Mouse (Mus musculus): ENCODE measurements at regions not wholly inside any gene's neighbourhood (a gene's known extent, or its start where the extent isn't known, plus 50 kb on each side); places are given as distances from the start of the nearest gene placed in this dataset.

DNA sequence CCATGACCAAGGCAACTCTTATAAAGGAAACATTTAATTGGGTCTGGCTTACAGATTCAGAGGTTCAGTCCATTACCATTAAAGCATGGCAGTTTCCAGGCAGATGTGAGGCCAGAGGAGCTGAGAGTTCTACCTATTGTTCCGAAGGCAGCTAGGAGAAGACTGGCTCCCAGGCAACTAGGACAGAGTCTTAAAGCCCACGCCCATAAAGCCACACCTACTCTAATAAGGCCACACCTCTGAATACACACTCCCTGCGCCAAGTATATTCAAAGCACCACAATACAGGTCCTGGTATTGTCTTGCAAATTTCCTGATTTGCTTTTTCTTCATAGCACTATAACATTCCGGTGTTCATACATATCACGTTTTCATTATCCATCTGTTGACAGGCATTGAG, 194.8 kb upstream of the Auts2 start:
- DNase-seq: no peak

DNA sequence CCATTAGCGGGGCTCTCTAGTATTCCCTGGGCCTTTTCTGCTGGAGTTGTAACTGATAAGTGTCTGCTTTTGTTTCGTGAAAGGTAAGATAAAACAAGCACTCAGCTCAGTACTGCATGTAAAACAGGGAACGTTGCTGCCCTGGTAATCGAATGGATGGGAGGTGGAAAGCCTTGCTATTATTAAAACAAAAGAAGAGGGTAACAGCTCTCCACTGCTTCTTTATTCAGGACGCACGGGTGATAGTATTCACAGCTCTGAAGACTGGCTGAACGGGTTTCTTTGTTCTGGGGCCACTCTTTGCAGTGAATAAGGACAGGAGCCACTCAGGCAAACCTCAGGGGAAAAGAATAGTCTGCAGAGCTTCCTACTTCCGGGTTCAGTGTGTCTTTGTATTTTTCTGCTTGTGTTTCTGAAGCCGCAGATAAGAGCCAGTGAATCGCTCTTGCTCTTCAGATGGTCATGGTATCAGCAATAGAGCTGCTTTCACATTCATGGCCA, 185.6 kb upstream of the Auts2 start:
- DNase-seq: no peak

DNA sequence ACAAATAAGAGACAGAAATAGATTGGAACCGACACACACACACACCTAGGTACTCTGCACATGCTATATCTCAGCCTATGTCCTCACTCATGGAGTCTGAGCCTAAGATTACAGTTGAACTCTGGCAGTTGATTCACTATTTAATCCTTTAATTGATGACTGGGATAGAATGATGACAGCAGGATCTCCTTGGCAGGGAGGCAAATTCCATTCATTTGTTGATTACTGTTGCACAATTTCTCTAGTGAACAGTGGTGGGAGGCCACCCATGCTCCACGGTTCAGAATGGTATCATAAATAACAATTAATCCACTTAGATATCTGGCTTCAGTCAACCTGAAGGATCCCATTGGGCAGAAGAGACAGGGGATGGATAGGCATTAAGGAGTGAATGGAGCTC, 181.3 kb upstream of the Auts2 start:
- DNase-seq: no peak

DNA sequence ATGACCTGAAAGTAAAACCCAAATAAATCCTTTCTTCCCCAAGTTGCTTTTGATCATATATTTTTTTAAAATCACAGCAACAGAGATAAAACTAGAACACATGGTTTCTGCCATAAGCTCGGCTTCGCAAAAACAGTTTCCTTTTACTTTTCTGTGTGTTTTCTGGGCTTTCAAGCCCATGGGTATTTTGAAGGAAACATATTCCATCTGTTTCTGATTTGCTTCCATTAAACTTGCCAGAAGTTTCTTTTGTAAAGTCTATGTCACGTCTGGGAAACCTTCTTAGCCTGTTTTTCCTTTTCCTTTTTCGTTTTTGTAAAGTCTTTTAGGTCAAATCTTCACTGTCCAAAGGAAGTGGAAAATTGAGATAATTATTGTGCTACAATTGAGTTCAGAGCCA, 167.2 kb upstream of the Auts2 start:
- no peak for DNase-seq

DNA sequence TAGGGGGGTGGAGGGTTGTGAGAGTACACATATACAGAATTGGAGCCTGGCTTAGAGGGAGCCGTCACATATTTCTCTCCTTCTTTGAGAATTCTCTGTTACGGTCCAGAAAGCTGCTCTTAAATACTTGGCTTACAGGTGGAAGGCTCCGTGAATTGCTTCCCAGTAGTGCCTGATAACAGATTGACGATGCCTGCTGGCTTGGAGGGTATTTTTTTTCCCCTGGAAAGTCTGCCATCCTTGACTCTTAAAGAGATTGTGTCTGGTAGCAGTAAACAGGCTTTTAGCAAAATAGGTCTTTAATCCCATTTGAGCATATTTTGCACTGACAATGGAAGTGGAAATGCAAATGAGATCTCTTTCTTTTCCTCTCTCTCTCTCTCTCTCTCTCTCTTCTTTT, 164.4 kb upstream of the Auts2 start:
- no peak for DNase-seq

DNA sequence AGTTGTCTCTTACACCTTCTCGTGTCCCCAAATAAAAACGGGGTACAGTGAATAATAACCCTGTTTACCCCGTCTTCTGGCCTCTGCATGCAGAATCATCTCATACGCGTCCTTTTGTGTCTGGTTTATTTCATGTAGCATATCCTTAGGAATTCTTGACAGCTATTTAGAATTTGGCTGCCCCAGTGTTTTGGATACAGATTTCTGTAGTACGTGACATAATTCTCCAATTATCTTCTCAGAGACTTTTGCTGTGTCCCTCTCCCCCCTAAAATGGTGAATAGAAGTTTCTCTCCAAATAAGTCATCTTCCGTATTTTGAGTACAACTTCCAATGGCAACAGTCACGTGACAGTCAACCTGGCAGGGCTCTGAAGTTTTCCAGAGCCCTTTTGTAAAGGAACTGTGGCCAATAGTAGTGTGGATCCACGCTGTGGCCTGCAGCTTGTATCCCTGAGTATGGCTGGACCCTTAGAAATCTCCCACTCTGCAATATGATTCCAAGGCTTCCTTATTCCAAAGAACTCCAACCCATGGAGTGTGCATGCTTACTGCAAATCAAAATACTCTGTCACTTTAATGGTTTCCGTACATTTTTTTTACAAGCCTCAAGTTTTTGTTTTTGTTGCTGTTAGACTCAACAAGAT, 160.4 kb upstream of the Auts2 start:
- DNase-seq: no peak

DNA sequence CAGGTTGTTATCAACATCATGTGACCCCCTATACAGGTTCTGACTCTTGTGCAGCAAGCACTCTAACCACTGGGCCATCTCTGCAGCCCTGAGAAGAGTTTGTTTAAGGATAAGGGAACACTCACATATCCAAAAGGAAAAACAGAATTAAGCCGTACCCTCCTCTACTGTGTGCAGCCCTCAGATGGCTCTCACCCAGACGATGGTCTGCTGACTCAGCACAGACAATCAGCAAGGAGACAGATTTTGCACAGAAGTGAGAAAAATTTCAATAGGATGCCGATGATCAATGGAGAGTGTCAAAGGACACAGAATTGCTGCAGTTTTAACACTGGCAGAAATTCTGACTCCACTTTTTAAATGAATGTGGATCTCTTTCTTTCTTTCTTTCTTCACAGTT, 159.4 kb upstream of the Auts2 start:
- DNase-seq: no peak

DNA sequence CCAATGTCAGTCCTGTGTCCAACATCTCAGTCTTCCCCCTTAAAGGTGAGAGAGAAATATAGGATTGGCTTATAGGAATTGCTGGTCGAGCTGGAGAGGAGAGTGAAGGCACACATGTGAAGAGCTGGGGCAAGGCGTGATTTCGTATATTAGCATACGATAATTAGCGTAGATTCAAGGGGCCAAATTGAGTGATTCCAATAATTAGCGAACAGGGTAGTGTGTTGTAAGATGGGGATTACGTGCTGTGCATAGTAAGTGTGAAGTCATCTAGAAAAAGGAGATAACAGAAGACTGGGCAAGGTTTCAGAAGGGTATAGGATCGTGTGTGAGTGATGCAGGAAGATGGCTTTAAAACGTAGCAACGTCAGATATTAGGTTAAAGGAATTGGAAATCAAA, 147.6 kb upstream of the Auts2 start:
- DNase-seq: no peak

DNA sequence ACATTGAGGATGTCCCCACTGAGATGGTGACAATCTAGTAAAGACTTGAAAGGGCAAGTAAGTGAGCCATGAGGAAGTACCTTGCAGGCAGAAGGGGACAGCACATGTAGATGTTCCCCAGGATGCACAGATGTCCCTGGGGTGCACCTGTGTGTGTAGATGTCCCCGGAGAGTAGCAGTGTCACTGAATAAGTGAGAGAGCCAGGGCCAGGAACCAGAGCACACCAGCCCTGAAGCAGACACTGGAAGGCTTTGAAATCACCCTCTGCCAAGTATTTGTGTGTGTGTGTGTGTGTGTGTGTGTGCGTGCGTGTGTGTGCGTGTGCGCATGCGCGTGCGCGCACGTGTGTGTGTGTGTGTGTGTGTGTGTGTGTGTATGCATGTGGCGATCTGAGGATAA, 132.1 kb upstream of the Auts2 start:
- no peak for DNase-seq

DNA sequence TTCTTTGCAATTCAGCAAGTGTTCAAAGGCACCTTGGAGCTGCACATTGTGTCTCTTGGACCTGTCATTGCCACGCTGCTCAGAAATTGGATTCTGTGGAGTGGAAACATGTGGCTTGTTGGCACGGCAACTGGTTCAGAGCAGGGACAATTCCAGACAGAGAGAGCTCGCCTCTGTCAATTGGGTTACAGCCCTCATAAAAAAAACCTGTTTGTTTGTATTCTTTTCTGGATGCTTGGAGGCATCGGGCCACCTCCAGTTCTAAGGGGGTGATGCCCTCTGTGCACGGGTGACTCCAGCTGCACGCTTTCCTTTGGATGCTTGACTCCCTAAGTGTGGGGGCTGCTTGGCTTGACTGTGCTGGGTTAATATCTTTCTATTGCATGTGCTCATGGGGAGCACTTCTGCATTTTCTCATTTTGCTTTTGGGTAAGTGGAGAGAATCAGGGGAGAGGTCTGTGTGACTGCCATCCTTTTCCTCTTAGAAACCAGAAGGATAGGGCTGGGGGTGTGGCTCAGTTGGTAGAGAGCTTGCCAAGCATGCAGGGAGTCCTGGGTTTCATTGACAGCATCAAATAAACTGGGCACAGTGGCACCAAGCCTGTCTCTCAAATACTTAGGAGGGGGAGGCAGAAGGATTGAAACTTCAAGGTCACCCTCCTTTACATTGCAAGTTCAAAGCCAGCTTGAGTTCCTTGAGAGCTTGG, 130.6 kb upstream of the Auts2 start:
- no peak for DNase-seq

DNA sequence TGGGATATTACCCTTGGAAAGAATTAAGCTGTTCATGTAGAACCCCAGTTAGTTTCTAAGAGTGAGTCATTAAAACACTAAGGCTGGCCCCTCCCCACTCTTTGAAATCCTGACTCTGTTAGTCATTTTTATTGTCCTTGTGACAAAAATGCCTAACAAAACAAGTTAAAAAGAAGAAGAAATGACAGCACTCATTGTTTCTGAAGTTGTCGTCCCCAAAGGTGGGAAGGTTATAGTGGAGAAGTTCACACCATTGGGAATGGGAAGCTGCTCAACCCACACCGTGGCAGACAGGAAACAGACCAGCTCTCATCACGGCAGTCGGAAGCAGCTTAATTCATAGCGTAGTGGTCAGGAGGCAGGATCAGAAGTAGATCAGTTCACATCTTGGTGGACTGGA, 128.4 kb upstream of the Auts2 start:
- DNase-seq: no peak

DNA sequence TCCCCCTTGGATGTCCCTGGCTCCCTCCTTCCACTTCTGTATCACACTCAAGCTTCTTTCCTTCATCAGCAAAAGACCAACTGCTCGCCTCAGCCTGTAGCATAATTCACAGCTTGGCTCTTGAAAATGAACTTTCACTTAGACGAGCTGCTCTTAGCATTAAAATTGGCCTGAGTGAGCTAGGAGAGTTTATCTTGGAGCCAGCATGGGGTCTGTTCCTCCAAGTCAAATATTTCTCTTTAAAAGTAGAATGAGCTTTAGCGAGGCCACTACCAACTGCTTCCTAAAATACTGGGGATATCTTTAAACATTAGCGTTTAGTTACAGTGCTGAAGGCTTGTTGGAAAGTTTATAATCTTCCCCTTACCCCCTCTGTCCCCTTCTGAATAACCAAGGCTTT, 124.2 kb upstream of the Auts2 start:
- no peak for DNase-seq

DNA sequence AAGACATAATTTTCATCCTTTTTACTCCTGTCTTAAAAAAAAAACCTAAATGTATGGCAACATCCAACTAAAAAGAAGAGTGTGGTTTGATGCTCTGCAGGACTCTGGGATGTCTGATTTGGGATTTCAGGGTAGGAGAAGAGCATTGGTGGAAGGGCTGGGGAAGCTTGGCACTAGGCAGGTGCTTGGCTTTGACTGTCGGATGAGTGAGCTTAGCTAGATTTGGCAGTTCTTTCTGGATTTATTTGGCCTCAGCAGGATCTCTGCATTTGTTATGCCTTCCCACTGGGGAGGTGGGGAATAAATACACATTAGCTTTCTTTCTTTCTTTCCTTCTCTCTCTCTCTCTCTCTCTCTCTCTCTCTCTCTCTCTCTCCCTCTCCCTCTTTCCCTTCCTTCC, 118.1 kb upstream of the Auts2 start:
- DNase-seq: no peak

DNA sequence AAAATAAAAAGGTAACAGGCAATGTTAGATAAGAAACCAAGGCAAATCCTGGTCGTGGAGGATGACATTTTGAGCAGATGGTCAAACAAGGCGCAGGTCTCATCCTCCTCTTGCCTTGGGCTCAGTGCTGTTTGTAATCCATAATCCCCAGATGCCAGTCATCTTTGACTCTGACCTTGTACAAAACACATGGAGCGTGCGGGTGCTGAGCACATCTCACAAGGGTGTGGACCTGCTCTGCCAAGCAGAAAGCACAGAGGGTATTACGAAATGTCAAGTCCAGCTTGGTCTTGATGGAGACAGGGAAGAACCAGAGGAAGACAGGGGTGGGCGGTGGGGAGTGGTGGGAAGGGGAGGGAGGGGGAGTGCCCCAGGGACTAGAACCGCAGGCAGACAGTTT, 116.9 kb upstream of the Auts2 start:
- no peak for DNase-seq

DNA sequence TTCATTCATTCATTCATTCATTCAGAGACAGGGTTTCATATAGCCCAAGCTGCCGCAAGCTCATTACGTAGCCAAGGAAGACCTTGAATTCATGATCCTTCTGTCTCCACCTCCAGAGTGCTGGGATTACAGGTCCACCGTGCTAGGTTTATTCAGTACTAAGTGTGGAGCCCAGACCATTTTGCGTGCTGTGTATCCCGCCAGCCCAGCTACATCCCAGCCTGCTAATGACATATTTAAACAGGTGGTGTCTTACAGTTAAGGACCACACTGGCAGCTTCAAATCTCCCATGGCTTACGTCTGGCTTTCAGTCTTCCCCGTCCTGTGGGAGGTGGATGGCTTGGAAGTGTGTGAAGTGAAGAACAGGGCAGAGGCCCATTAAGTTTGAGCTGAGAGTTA, 111.2 kb upstream of the Auts2 start:
- DNase-seq: no peak

DNA sequence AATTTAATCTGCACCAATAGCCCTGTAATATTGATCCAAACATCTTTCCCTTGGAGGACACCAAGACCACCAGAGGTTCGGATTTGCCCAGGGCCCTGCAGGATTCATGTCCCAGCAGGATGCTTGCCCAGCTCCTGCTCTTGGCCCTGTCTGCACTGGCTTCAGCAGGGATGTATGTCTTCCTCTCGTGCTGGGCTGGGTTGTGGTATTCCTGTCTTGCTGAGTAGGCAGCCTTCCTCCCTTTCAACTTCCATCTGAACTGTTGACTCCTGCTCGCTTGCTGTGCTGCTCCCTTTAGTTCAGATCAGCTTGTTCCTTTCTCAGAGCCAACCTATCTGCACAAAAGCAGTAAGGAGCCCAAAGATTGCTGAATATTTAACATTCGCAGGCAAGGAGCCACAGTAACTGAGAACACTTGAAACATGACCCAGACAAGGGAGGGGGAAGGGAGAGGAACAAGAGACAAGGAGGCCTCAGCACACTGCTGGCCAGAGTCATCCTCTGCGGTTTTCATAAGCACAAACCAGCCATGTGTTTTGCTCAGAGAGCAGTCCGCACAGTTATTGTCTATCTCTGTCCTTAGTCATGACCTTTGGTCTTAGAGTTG, 110.7 kb upstream of the Auts2 start:
- no peak for DNase-seq

DNA sequence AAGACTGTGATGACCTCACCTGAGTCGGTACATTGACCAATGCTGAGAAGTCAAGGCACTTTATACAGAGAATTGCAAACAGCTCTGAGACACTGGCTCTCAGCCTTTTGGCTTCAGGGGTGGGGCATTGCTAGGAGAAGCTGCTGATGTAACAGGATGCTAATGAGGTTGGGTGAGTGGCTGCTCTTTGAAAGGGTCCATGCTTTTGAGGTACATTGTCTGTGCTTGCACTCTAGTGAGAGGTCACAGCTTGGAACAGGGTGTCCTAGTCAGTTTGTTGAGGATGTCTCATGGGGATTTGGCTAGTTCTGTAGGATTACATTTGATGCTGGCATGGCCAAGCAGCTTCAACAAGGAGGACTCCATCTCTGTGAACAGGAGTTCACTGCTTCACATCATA, 109.1 kb upstream of the Auts2 start:
- no peak for DNase-seq

DNA sequence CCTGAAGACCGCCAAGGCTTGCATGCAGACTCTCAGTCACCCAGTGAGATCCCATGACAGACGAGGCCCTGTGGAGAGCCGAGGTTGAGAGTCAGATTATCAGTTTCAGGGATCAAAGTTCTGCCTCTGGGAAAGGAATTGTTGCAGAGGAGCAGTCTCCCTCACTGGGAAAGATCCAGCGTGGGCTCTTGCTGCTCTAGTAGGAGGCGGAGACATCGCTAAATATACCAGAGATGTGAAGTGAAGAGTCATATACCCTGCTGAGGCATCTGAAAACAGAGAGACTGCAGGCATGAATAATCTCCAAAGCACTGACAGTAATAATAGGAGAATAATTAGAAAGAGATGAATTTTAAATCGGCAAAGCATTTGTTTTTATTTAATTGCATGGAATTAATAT, 106.6 kb upstream of the Auts2 start:
- no peak for DNase-seq

DNA sequence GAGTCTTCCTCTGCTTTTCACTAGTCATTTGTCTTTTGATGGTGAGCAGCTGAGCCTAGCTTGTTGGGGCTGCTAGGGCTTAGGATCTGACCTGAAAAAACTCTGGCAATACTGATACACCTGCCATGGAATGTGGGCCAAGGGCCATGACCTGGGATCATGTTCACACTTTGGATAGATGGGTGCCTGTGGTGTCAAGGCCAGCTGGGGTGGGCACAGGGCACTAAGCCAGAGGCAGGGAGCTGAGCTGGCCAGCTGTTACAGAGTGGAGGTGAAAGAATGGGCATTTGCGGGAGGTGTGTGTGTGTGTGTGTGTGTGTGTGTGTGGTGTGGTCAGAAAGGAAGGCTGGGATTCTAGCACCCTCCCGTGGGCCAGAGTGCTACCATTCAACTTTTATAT, 105.6 kb upstream of the Auts2 start:
- DNase-seq: no peak

DNA sequence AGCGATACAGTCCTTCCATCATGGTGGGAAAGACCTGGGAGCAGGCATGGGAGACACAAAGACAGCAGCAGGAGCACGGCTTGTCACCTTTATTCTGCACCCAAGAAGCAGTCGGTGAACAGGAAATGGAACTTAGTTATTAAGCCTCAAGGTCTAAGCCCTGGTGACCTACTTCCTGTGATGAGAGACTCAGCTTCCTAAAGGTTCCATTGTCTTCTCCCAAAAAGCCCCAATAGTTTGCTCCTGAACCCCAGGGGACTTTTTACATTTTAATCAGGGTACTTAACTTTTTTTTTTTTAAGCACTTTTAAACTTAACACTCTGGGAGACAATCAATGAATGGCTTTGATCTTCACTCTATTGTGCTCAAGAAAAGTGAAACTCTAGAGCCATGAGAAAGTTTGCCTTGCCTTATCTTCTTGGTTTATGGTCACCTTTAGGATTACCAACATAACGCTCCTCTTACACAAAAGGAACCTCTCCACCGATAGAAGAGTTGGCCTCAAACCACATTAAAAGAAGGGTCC, 101.6 kb upstream of the Auts2 start:
- no peak for DNase-seq

DNA sequence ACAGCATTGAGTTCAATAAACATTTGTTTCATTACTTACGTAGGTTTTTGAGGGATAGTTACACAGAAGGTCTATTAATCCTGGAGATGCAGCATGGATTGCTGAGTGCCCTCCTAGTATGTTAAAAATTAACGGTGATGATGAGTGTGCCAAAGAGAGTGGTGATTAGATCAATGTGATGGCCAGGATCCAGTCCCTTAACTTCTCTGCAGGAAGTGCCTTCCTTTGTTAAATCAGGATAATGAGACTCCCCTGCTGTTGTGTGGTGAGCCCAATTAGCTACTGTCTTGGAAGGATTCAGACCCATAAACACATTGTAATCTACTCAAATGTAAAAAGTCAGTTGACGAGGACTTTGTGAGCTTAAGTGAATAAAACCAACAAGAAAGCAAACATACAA, 100.1 kb upstream of the Auts2 start:
- no peak for DNase-seq

DNA sequence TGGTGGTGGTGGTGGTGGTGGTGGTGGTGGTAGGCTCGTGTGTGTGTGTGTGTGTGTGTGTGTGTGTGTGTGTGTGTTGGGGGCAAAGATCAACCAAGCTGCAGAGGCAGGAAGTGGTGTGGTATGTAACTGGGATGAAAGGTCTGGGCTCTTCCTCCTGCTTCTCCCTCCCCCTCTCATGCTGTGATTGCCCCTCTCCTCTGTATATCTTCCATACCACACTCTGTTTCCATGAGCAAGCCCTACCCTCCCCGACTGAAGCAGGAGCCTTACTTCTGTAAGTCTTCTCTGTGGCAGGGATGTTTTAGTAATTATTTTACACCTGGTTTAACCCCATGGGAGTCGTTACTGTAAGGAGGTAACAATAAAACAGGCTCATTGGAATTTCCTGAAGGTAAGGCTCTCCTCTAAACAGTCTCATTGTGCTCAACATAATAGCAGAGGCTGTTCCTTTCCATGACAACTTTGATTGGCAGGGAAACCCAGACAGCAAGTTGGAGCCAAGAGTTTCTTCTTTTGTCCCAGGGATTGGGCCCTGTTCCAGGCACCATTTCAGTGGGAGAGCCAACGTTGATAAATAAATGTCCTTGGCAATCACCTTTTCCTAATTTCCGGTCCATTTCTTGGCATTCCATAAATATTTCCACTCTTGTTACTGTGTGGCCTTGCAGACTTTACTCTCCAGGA, 90.2 kb upstream of the Auts2 start:
- no peak for DNase-seq

DNA sequence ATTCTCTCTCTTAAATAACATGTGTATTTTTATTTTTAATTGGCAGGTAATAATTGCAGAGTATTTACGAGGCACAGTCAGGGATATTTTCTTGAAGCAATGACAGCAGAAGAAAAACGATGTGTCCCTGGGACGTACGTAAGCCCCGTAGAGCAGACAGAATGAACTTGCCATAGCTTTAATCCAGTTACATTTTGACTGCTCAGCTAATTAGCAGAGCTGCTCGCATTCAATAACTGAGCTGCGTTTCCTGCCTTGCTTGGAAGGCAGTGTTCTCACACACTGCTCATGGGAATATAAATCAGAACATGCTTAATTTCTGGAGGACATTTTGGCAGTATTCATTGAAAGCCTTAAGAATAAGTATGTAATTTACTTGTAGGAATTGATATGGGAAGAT, 78.6 kb upstream of the Auts2 start:
- no peak for DNase-seq

DNA sequence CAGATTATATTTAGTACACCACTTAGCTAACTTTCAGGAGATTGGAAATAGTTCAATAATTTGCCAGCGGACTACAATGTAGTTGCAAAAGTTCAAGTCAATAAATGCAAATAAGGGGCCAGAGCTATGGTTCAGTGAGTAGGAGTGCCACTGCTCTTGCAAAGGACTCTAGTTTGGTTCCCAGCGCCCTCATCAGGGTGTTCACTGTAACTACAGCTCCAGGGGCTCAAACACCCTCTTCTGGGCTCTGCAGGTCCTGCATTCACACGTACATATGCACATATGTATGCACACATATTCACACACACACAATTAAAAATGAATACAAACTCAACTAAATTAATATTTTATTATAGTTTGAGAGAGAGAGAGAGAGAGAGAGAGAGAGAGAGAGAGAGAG, 74.1 kb upstream of the Auts2 start:
- DNase-seq: no peak

Data from kidney, adult 18-20 months (tissue).